Mouse (Mus musculus): ENCODE data around the gene Lrmda. TPM values are rescaled to one million over a fixed set of nuclear protein-coding genes. Genes with fewer than 3 reads are reported as not detected.

The Lrmda gene
- polyA plus RNA-seq, 1 experiment from 2014 or later = 0.95 TPM

DNA sequence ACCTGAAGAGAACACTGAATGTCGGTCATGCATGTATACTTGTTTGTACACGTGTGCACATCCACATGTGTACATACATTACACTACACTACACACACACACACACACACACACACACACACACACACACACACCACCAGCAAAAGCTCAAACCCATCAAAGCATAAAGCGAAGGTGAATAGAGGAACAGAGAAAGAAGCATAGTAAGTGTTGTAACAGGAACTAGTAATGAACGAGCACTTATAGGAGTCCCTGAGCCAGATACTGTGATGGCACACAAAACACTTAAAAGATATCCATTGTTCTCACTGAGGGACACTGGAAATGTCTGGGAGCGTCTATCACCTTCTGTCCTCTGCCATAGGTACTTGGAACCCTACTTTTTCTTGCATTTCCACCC, 5.2 kb upstream of the Lrmda start:
- no peak overlapping the region for H3K27ac ChIP-seq (replicated peaks in 1 of 2; ENCODE audit: control insufficient read depth in 1 of 2, insufficient read depth in 1 of 2, low read depth in 2 of 2, low read length in 2 of 2)
- no peak overlapping the region for H3K9ac ChIP-seq (ENCODE audit: low read length)
- H3K9me3 ChIP-seq (ENCODE audit: control insufficient read depth, low read length) = no peaks in the 10 kb centered on the region
- H3K4me1 ChIP-seq (ENCODE audit: control insufficient read depth in 2 of 2, insufficient read depth in 2 of 2, low read length in 2 of 2) = 0 out of 4 replicates have a peak, but pooled peaks cover 0 to 1% of the 10 kb centered on the region in 2 experiments
- no peak overlapping the region for H3K4me2 ChIP-seq (ENCODE audit: low read length)
- 76% methylated on average over 5 of the region's 5 CpGs for WGBS
- H3K27me3 ChIP-seq (ENCODE audit: control insufficient read depth, insufficient read depth, low read length) = peaks cover 3% of the 10 kb centered on the region
- H3K4me3 ChIP-seq (ENCODE audit: control insufficient read depth in 1 of 2, insufficient read depth in 1 of 2, low read depth in 1 of 2, low read length in 2 of 2) = no peak overlapping the region
- no peaks in the 10 kb centered on the region for H3K36me3 ChIP-seq (ENCODE audit: control insufficient read depth, insufficient read depth, low read length)
- no peak for ATAC-seq (ENCODE audit: insufficient number of reproducible peaks, insufficient read depth, low FRiP score, low read depth)

DNA sequence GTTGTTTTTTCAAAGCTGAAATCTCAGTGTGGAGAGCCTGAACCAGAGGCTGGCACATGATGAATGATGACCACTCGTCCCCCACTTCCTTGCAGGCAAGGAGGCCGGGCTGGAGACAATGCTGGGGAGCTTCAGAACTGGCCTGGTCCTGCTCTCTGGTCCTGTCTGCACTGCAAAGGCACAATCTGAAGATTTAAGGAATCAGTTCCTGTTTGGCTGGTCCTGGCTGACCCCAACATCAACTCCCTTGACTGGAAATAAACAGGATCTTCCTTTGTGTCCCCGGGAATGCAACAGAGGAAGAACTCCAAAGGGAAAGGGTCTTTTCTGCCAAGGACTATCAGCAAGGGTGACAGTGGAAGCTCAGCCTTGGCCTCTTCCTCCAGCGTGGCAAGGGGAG, 4.7 kb upstream of the Lrmda start:
- Histone ChIP-seq H3K9me3 (ENCODE audit: control insufficient read depth, low read length) (no peaks in the 10 kb centered on the region), H3K36me3 (ENCODE audit: control insufficient read depth, insufficient read depth, low read length) (no peaks in the 10 kb centered on the region), H3K9ac (ENCODE audit: low read length) (no peak overlapping the region), H3K4me2 (ENCODE audit: low read length) (no peak overlapping the region), H3K27ac (replicated peaks in 1 of 2; ENCODE audit: control insufficient read depth in 1 of 2, insufficient read depth in 1 of 2, low read depth in 2 of 2, low read length in 2 of 2) (no peak overlapping the region), H3K4me3 (ENCODE audit: control insufficient read depth in 1 of 2, insufficient read depth in 1 of 2, low read depth in 1 of 2, low read length in 2 of 2) (no peak overlapping the region), H3K27me3 (ENCODE audit: control insufficient read depth, insufficient read depth, low read length) (peaks cover 3% of the 10 kb centered on the region), H3K4me1 (ENCODE audit: control insufficient read depth in 2 of 2, insufficient read depth in 2 of 2, low read length in 2 of 2) (peaks cover 2 to 4% of the 10 kb centered on the region in 2 experiments; a peak in 1 of 4 replicates)
- no peak for ATAC-seq (ENCODE audit: insufficient number of reproducible peaks, insufficient read depth, low FRiP score, low read depth)
- WGBS = 39% methylated on average over 4 of the region's 4 CpGs

DNA sequence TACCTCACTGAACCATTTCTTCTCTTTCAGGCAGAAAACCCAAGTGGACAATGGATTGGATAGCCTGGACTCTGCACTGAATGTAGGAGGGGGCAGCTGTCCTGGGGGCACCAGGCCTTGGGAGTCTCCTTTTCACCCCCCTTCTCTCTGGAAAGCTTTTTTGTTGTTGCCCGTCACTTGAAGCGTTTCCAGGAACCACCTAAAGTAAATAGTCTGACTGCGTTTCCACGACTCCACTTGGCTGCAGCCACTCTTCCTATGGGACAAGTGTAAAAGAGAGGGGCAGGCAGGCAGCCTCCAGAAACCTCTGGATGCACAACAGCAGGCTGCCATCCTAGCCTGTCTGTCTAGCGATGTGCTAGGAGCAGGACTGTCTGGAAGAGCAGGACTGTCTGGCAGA, 2.5 kb upstream of the Lrmda start:
- H3K9me3 ChIP-seq (ENCODE audit: control insufficient read depth, low read length) = no peaks in the 10 kb centered on the region
- no peak overlapping the region for H3K27ac ChIP-seq (replicated peaks in 1 of 2; ENCODE audit: control insufficient read depth in 1 of 2, insufficient read depth in 1 of 2, low read depth in 2 of 2, low read length in 2 of 2)
- no peak for ATAC-seq (ENCODE audit: insufficient number of reproducible peaks, insufficient read depth, low FRiP score, low read depth)
- peaks cover 8 to 9% of the 10 kb centered on the region in 2 experiments; a peak in 1 of 4 replicates for H3K4me1 ChIP-seq (ENCODE audit: control insufficient read depth in 2 of 2, insufficient read depth in 2 of 2, low read length in 2 of 2)
- no peaks in the 10 kb centered on the region for H3K36me3 ChIP-seq (ENCODE audit: control insufficient read depth, insufficient read depth, low read length)
- 41% methylated on average over 5 of the region's 5 CpGs for WGBS
- no peak overlapping the region for H3K4me2 ChIP-seq (ENCODE audit: low read length)
- H3K9ac ChIP-seq (ENCODE audit: low read length) = no peak overlapping the region
- H3K27me3 ChIP-seq (ENCODE audit: control insufficient read depth, insufficient read depth, low read length) = peaks cover 3% of the 10 kb centered on the region
- no peak overlapping the region for H3K4me3 ChIP-seq (ENCODE audit: control insufficient read depth in 1 of 2, insufficient read depth in 1 of 2, low read depth in 1 of 2, low read length in 2 of 2)

DNA sequence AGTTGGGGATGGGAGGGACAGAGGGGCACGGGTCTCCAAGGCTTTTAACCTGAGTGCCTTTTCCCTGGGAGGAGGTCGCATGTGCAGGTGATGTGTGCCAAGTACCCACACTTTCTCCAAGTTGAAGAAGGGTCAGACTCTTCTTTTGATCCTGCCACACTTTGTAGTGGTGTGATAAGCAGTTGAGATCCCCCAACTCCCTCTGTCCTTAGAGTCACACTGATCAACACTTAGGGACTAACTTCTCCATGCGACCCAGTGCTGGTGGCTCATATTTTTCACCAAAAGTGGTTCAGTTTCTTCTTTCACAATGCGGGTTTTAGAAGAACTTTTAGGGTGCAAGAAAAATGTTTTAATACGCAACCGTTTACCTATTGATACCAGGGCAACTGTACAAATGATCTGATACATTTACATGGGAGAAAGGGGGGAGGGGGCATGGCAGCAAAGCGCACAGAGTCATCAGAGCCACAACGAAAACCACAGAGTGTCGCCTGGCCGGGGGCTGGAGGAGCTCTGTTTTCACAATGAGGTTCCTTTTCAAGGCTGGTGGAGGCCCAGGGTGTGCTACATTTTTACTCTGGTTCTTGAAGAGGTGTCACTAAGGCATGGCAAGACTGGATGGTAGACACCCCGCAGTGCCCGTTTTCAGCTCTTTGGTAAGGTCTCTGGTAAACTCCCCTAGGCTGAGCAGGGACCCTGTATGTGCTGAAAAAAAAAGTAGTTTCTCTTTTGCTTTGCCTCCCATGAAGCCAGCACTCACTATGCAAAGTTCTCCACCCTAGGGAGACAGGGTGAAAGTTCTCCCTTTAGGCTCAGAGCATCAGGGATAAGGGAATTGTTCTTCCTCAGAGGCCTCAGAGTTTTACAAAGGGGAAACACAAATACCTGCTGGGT, 685 bp downstream of the Lrmda start:
- Histone ChIP-seq H3K4me3 (ENCODE audit: control insufficient read depth in 1 of 2, insufficient read depth in 1 of 2, low read depth in 1 of 2, low read length in 2 of 2) (peak overlapping the region; percentile 46 to 61), H3K27me3 (ENCODE audit: control insufficient read depth, insufficient read depth, low read length) (peaks cover 3% of the 10 kb centered on the region), H3K9ac (ENCODE audit: low read length) (peak overlapping the region; percentile 71), H3K36me3 (ENCODE audit: control insufficient read depth, insufficient read depth, low read length) (no peaks in the 10 kb centered on the region), H3K27ac (replicated peaks in 1 of 2; ENCODE audit: control insufficient read depth in 1 of 2, insufficient read depth in 1 of 2, low read depth in 2 of 2, low read length in 2 of 2) (no peak overlapping the region), H3K9me3 (ENCODE audit: control insufficient read depth, low read length) (no peaks in the 10 kb centered on the region), H3K4me1 (ENCODE audit: control insufficient read depth in 2 of 2, insufficient read depth in 2 of 2, low read length in 2 of 2) (peaks cover 8 to 9% of the 10 kb centered on the region in 2 experiments; a peak in 1 of 4 replicates), H3K4me2 (ENCODE audit: low read length) (peak overlapping the region; percentile 83)
- no peak for ATAC-seq (ENCODE audit: insufficient number of reproducible peaks, insufficient read depth, low FRiP score, low read depth)
- WGBS = 34% methylated on average over 12 of the region's 12 CpGs

DNA sequence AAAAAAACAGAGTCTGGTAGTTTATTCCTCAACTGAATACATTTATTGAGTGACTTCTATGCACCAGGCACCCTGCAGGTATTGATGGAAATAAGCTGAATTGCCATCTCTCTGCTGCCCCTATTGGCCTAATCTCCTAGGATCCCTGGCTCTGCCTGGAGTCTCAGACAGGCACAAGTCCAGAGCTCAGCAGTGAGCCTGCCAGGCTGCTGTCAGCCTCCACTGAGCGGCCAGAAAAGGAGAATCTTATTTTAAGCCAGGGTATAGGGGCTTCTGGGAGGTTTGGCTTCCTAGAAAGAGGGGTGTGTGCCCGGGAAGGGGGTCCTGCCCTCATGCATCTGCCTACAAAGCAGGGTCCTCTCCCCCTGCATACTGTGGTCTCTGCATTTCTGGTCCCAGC, 1.4 kb downstream of the Lrmda start:
- H3K9ac ChIP-seq (ENCODE audit: low read length) = no peak overlapping the region
- ATAC-seq (ENCODE audit: insufficient number of reproducible peaks, insufficient read depth, low FRiP score, low read depth) = no peak
- no peak overlapping the region for H3K4me2 ChIP-seq (ENCODE audit: low read length)
- H3K4me1 ChIP-seq (ENCODE audit: control insufficient read depth in 2 of 2, insufficient read depth in 2 of 2, low read length in 2 of 2) = peaks cover 8 to 9% of the 10 kb centered on the region in 2 experiments; a peak in 1 of 4 replicates
- H3K27me3 ChIP-seq (ENCODE audit: control insufficient read depth, insufficient read depth, low read length) = peaks cover 3% of the 10 kb centered on the region
- no peaks in the 10 kb centered on the region for H3K9me3 ChIP-seq (ENCODE audit: control insufficient read depth, low read length)
- H3K36me3 ChIP-seq (ENCODE audit: control insufficient read depth, insufficient read depth, low read length) = no peaks in the 10 kb centered on the region
- no peak overlapping the region for H3K27ac ChIP-seq (replicated peaks in 1 of 2; ENCODE audit: control insufficient read depth in 1 of 2, insufficient read depth in 1 of 2, low read depth in 2 of 2, low read length in 2 of 2)
- no peak overlapping the region for H3K4me3 ChIP-seq (ENCODE audit: control insufficient read depth in 1 of 2, insufficient read depth in 1 of 2, low read depth in 1 of 2, low read length in 2 of 2)
- WGBS = 8% methylated on average over 2 of the region's 2 CpGs

DNA sequence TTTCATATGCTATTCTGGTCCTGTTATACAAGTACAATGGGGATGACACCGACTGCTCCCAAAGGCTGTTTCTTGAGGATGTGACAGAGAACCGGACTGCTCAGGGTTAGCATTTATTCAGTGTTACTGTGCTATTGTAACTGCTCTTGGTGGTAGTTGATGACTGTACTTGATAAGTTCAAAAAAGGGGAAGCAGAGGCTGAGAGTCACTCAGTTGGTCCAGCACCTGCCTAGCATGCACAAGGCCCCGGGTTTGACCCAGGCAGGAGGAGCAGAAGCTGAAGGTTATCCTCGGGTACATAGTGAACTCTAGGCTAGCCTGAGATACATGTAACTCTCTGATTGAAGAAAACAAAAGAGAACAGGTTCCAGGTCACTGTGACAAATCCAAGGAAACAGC, 4.0 kb downstream of the Lrmda start:
- H3K36me3 ChIP-seq (ENCODE audit: control insufficient read depth, insufficient read depth, low read length) = no peaks in the 10 kb centered on the region
- H3K9me3 ChIP-seq (ENCODE audit: control insufficient read depth, low read length) = no peaks in the 10 kb centered on the region
- no peak overlapping the region for H3K4me3 ChIP-seq (ENCODE audit: control insufficient read depth in 1 of 2, insufficient read depth in 1 of 2, low read depth in 1 of 2, low read length in 2 of 2)
- H3K4me2 ChIP-seq (ENCODE audit: low read length) = no peak overlapping the region
- no peaks in the 10 kb centered on the region for H3K27me3 ChIP-seq (ENCODE audit: control insufficient read depth, insufficient read depth, low read length)
- WGBS = 70% methylated on average over 4 of the region's 4 CpGs
- H3K9ac ChIP-seq (ENCODE audit: low read length) = no peak overlapping the region
- peaks cover 8 to 9% of the 10 kb centered on the region in 2 experiments; a peak in 1 of 4 replicates for H3K4me1 ChIP-seq (ENCODE audit: control insufficient read depth in 2 of 2, insufficient read depth in 2 of 2, low read length in 2 of 2)
- H3K27ac ChIP-seq (replicated peaks in 1 of 2; ENCODE audit: control insufficient read depth in 1 of 2, insufficient read depth in 1 of 2, low read depth in 2 of 2, low read length in 2 of 2) = no peak overlapping the region
- no peak for ATAC-seq (ENCODE audit: insufficient number of reproducible peaks, insufficient read depth, low FRiP score, low read depth)

DNA sequence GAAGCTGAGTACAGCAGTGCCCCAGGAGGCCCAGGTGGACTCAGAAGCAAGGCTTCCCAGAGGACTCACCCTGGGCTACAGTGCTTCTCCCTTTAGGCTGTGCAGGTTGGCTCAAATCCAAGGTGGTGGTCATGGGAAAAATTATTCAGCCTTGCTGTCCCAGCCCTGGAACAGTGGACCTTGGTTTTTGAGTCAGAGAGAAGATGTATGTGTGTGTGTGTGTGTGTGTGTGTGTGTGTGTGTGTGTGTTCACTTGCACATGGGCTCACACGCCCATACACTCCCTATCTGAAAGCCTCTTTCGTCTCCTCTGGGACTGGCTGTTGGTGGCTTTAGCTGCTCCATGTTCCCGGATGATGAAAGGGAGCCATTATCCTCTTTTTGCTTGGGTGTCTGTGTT, 16.4 kb downstream of the Lrmda start:
- Histone ChIP-seq H3K9ac (ENCODE audit: low read length) (no peak overlapping the region), H3K27ac (replicated peaks in 1 of 2; ENCODE audit: control insufficient read depth in 1 of 2, insufficient read depth in 1 of 2, low read depth in 2 of 2, low read length in 2 of 2) (no peak overlapping the region), H3K27me3 (ENCODE audit: control insufficient read depth, insufficient read depth, low read length) (no peaks in the 10 kb centered on the region), H3K4me1 (ENCODE audit: control insufficient read depth in 2 of 2, insufficient read depth in 2 of 2, low read length in 2 of 2) (peaks cover 2 to 5% of the 10 kb centered on the region in 2 experiments; a peak in 2 of 4 replicates), H3K4me3 (ENCODE audit: control insufficient read depth in 1 of 2, insufficient read depth in 1 of 2, low read depth in 1 of 2, low read length in 2 of 2) (no peak overlapping the region), H3K9me3 (ENCODE audit: control insufficient read depth, low read length) (no peaks in the 10 kb centered on the region), H3K36me3 (ENCODE audit: control insufficient read depth, insufficient read depth, low read length) (no peaks in the 10 kb centered on the region), H3K4me2 (ENCODE audit: low read length) (no peak overlapping the region)
- no peak for ATAC-seq (ENCODE audit: insufficient number of reproducible peaks, insufficient read depth, low FRiP score, low read depth)
- 56% methylated on average over 3 of the region's 3 CpGs for WGBS

Measured in heart, embryonic 14.5 days (tissue).